Mouse (Mus musculus): ENCODE data around the gene Lrpprc.

DNA sequence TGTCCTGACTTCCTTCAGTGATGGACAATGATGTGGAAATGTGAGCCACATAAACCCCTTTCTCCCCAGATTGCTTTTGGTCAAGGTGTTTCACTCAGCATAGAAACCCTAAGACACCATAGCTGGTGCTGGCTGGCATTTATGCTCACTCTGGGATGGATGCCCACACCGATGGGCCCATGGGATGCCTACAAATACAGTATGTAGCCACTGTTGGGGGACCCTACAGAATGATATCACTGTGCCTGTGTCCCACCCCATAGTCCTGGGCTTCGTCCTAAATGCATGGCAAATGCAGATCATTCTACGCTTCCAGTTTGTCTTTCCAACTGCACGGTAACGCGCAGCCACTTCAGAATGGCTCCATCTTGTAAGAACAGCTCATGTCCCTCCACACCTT, 10.3 kb downstream of the Lrpprc start:
- TF ChIP-seq POLR2A (IDR thresholded peaks at IDR 0.05; ENCODE audit: control insufficient read depth, low read depth, low read length), result no peak
- TF ChIP-seq CTCF (IDR thresholded peaks at IDR 0.05; ENCODE audit: control insufficient read depth, insufficient read depth, insufficient replicate concordance, low read depth, low read length), result no peak
